Mouse (Mus musculus) brain, embryonic 14.5 days (tissue): ENCODE results near the gene Nrde2.

Source experiments
- CTCF ChIP-seq: fragments of 200-500 bp; IDR thresholded peaks from 2 replicates; pipeline ENCODE4 v1.5.1; 2012; ENCODE audit warnings: inconsistent platforms, mild to moderate bottlenecking, moderate library complexity, borderline replicate concordance; ENCODE audit not compliant: insufficient read depth, insufficient read length; ENCODE audit errors: extremely low read depth
- POLR2A ChIP-seq: fragments of 200-500 bp; IDR thresholded peaks from 2 replicates; pipeline ENCODE4 v1.6.1; 2012; ENCODE audit warnings: mild to moderate bottlenecking, inconsistent platforms, borderline replicate concordance; ENCODE audit not compliant: poor library complexity, insufficient read depth, insufficient read length, severe bottlenecking; ENCODE audit errors: extremely low read depth

- peak; percentile 21; the same call in 1 of the 2 replicates for TF ChIP-seq CTCF
- no peak for TF ChIP-seq POLR2A
Measured at GRCm38 (mm10) chr12:100182676-100183075, 23.2 kb upstream of the Nrde2 start.
